14 mouse cellular contexts compared by ENCODE assay signal in the genomic region with DNA sequence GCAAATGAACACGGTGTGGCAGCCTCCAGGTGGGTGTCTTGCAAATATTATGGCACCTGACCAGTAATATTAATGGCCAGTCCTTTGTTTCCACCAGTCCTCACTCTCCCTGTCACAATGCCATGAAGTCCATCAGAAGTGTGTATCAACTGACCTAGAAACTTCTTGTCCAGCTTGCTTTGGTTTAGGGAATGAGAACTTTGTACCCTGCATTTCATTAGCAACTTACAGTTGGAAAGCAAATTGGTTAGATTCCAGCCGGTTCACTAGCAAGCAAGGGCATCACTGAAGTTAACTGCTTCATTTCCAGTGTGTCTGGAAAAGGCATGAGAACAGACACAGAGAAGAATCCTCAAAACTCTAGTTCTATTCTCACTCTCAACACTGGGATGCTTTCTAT.
"Had no signal": no experiment of that assay in that cellular context is flagged by ENCODE, and none has a peak within 500 bp of the region (broad histone marks: within the 10 kb centered on the region; RNA-seq: fewer than 3 reads in every experiment).

No protein-coding gene starts in this region.

- H3K4me1 ChIP-seq: limb, embryonic 15.5 days; liver, embryonic 13.5 days had no signal

- H3K27me3 ChIP-seq: limb, embryonic 12.5 days; limb, embryonic 15.5 days; liver, embryonic 13.5 days had no signal

- DNase-seq: left cerebral cortex, postnatal 4 days; liver, embryonic 13.5 days; lung, adult 2 months; lung, postnatal 14 days; lung, postnatal 4 days; midbrain, embryonic 14.5 days; thymus, adult 2 months; thymus, postnatal 14 days; thymus, postnatal 4 days had no signal

- H3K9me3 ChIP-seq: limb, embryonic 12.5 days; limb, embryonic 15.5 days; liver, embryonic 13.5 days had no signal

- H3K9ac ChIP-seq: limb, embryonic 12.5 days; limb, embryonic 15.5 days; liver, embryonic 13.5 days had no signal

- H3K36me3 ChIP-seq: limb, embryonic 12.5 days; limb, embryonic 15.5 days; liver, embryonic 13.5 days had no signal

- ATAC-seq: inflammation-experienced regulatory T-cells, adult 6 months; intestine, embryonic 16.5 days had no signal

- H3K4me2 ChIP-seq: limb, embryonic 12.5 days; limb, embryonic 15.5 days; liver, embryonic 13.5 days; midbrain, embryonic 11.5 days had no signal

- H3K27ac ChIP-seq: limb, embryonic 12.5 days; limb, embryonic 15.5 days; liver, embryonic 13.5 days had no signal

- H3K4me3 ChIP-seq: limb, embryonic 12.5 days; limb, embryonic 15.5 days; liver, embryonic 13.5 days had no signal
